Mouse (Mus musculus): Measurements from ENCODE around the gene Ddx6. TPM values are rescaled to one million over a fixed set of nuclear protein-coding genes. Genes with fewer than 3 reads are reported as not detected.

Ddx6 gene
- polyA plus RNA-seq, 1 experiment from 2014 or later = 9.3 TPM

GRCm38 (mm10) chr9:44595537-44595930 is 9.2 kb upstream of the Ddx6 start:
- Histone ChIP-seq H3K4me1 (peaks cover 36% of the 10 kb centered on the region), H3K4me3 (no peak overlapping the region), H3K27me3 (replicated peaks) (peaks cover 26% of the 10 kb centered on the region), H3K36me3 (no peaks in the 10 kb centered on the region), H3K4me2 (no peak overlapping the region), H3K27ac (no peak overlapping the region), H3K9me3 (replicated peaks) (no peaks in the 10 kb centered on the region), H3K9ac (no peak overlapping the region)
- 57% methylated on average over 1 of the region's 1 CpGs for WGBS (ENCODE audit: insufficient replicate concordance)
- no peak for ATAC-seq

GRCm38 (mm10) chr9:44597742-44598141 is 7.0 kb upstream of the Ddx6 start:
- WGBS (ENCODE audit: insufficient replicate concordance) = 80% methylated on average over 2 of the region's 2 CpGs
- no peak overlapping the region for H3K27ac ChIP-seq
- no peak overlapping the region for H3K9ac ChIP-seq
- peaks cover 26% of the 10 kb centered on the region for H3K27me3 ChIP-seq (replicated peaks)
- peaks cover 33% of the 10 kb centered on the region for H3K4me1 ChIP-seq
- no peaks in the 10 kb centered on the region for H3K9me3 ChIP-seq (replicated peaks)
- H3K4me3 ChIP-seq = no peak overlapping the region
- no peak for ATAC-seq
- H3K36me3 ChIP-seq = no peaks in the 10 kb centered on the region
- H3K4me2 ChIP-seq = no peak overlapping the region

GRCm38 (mm10) chr9:44598899-44599495 is 5.7 kb upstream of the Ddx6 start:
- Histone ChIP-seq H3K36me3 (no peaks in the 10 kb centered on the region), H3K9me3 (replicated peaks) (no peaks in the 10 kb centered on the region), H3K27ac (no peak overlapping the region), H3K4me2 (peak overlapping the region; percentile 38), H3K9ac (0 out of 2 replicates have a peak overlapping the region, but pooled peaks have one; percentile 9), H3K4me3 (no peak overlapping the region), H3K27me3 (replicated peaks) (peaks cover 26% of the 10 kb centered on the region), H3K4me1 (peaks cover 36% of the 10 kb centered on the region)
- 15% methylated on average over 18 of the region's 18 CpGs for WGBS (ENCODE audit: insufficient replicate concordance)
- no peak for ATAC-seq

- no peak for ATAC-seq
- no peak overlapping the region for H3K27ac ChIP-seq
- H3K27me3 ChIP-seq (replicated peaks) = peaks cover 26% of the 10 kb centered on the region
- peaks cover 36% of the 10 kb centered on the region for H3K4me1 ChIP-seq
- H3K4me3 ChIP-seq = no peak overlapping the region
- H3K4me2 ChIP-seq = peak overlapping the region; percentile 38
- 43% methylated on average over 5 of the region's 6 CpGs for WGBS (ENCODE audit: insufficient replicate concordance)
- no peaks in the 10 kb centered on the region for H3K36me3 ChIP-seq
- no peak overlapping the region for H3K9ac ChIP-seq
- no peaks in the 10 kb centered on the region for H3K9me3 ChIP-seq (replicated peaks)
Observed at GRCm38 (mm10) chr9:44599616-44600015, 5.1 kb upstream of the Ddx6 start.

GRCm38 (mm10) chr9:44600801-44601200 is 3.9 kb upstream of the Ddx6 start:
- H3K4me2 ChIP-seq = no peak overlapping the region
- H3K4me1 ChIP-seq = peaks cover 36% of the 10 kb centered on the region
- no peak overlapping the region for H3K9ac ChIP-seq
- H3K36me3 ChIP-seq = no peaks in the 10 kb centered on the region
- no peak for ATAC-seq
- H3K4me3 ChIP-seq = no peak overlapping the region
- H3K9me3 ChIP-seq (replicated peaks) = no peaks in the 10 kb centered on the region
- peaks cover 26% of the 10 kb centered on the region for H3K27me3 ChIP-seq (replicated peaks)
- 85% methylated on average over 6 of the region's 6 CpGs for WGBS (ENCODE audit: insufficient replicate concordance)
- H3K27ac ChIP-seq = no peak overlapping the region

GRCm38 (mm10) chr9:44602766-44603165 is 1.9 kb upstream of the Ddx6 start:
- Histone ChIP-seq H3K9ac (peak overlapping the region; percentile 100), H3K36me3 (peaks cover 9% of the 10 kb centered on the region), H3K27ac (peak overlapping the region; percentile 96), H3K4me2 (peak overlapping the region; percentile 82), H3K27me3 (replicated peaks) (peaks cover 22% of the 10 kb centered on the region), H3K9me3 (replicated peaks) (no peaks in the 10 kb centered on the region), H3K4me3 (peak overlapping the region; percentile 94), H3K4me1 (peaks cover 51% of the 10 kb centered on the region)
- no peak for ATAC-seq
- 70% methylated on average over 6 of the region's 6 CpGs for WGBS (ENCODE audit: insufficient replicate concordance)

- Histone ChIP-seq H3K4me3 (peak overlapping the region; percentile 94), H3K4me1 (peaks cover 59% of the 10 kb centered on the region), H3K9ac (peak overlapping the region; percentile 100), H3K27me3 (replicated peaks) (peaks cover 12% of the 10 kb centered on the region), H3K4me2 (peak overlapping the region; percentile 82), H3K27ac (peak overlapping the region; percentile 96), H3K36me3 (peaks cover 18% of the 10 kb centered on the region), H3K9me3 (replicated peaks) (no peaks in the 10 kb centered on the region)
- under 1% methylated on average over 38 of the region's 38 CpGs for WGBS (ENCODE audit: insufficient replicate concordance)
- ATAC-seq = peak; percentile 67
Observed at GRCm38 (mm10) chr9:44603454-44604289, 1.0 kb upstream of the Ddx6 start.

GRCm38 (mm10) chr9:44604290-44604778 is 358 bp upstream of the Ddx6 start:
- Histone ChIP-seq H3K27ac (peak overlapping the region; percentile 96), H3K27me3 (replicated peaks) (peaks cover 6% of the 10 kb centered on the region; the same call in 1 of the 2 replicates), H3K9ac (peak overlapping the region; percentile 100), H3K4me2 (peak overlapping the region; percentile 82), H3K4me1 (peaks cover 53% of the 10 kb centered on the region), H3K9me3 (replicated peaks) (no peaks in the 10 kb centered on the region), H3K4me3 (peak overlapping the region; percentile 94), H3K36me3 (peaks cover 24% of the 10 kb centered on the region)
- ATAC-seq = peak; percentile 16
- WGBS (ENCODE audit: insufficient replicate concordance) = 2% methylated on average over 48 of the region's 65 CpGs

GRCm38 (mm10) chr9:44605616-44606165 is 999 bp downstream of the Ddx6 start:
- Histone ChIP-seq H3K9me3 (replicated peaks) (no peaks in the 10 kb centered on the region), H3K36me3 (peaks cover 37% of the 10 kb centered on the region), H3K9ac (peak overlapping the region; percentile 100), H3K27me3 (replicated peaks) (no peaks in the 10 kb centered on the region), H3K27ac (peak overlapping the region; percentile 96), H3K4me1 (peaks cover 44% of the 10 kb centered on the region), H3K4me2 (peak overlapping the region; percentile 72), H3K4me3 (peak overlapping the region; percentile 94)
- under 1% methylated on average over 13 of the region's 13 CpGs for WGBS (ENCODE audit: insufficient replicate concordance)
- ATAC-seq = no peak

GRCm38 (mm10) chr9:44606646-44607045 is 2.0 kb downstream of the Ddx6 start:
- no peaks in the 10 kb centered on the region for H3K27me3 ChIP-seq (replicated peaks)
- H3K9me3 ChIP-seq (replicated peaks) = no peaks in the 10 kb centered on the region
- 66% methylated on average over 4 of the region's 4 CpGs for WGBS (ENCODE audit: insufficient replicate concordance)
- no peak for ATAC-seq
- peak overlapping the region; percentile 94; the same call in 1 of the 2 replicates for H3K4me3 ChIP-seq
- peaks cover 47% of the 10 kb centered on the region for H3K36me3 ChIP-seq
- H3K4me2 ChIP-seq = peak overlapping the region; percentile 72
- no peak overlapping the region for H3K27ac ChIP-seq
- H3K9ac ChIP-seq = peak overlapping the region; percentile 100; the same call in 1 of the 2 replicates
- peaks cover 44% of the 10 kb centered on the region for H3K4me1 ChIP-seq

- Histone ChIP-seq H3K27me3 (replicated peaks) (no peaks in the 10 kb centered on the region), H3K4me1 (peaks cover 41% of the 10 kb centered on the region), H3K4me2 (peak overlapping the region; percentile 39), H3K4me3 (peak overlapping the region; percentile 12; the same call in 1 of the 2 replicates), H3K27ac (no peak overlapping the region), H3K36me3 (peaks cover 53% of the 10 kb centered on the region), H3K9ac (0 out of 2 replicates have a peak overlapping the region, but pooled peaks have one; percentile 4), H3K9me3 (replicated peaks) (no peaks in the 10 kb centered on the region)
- WGBS (ENCODE audit: insufficient replicate concordance) = 63% methylated on average over 4 of the region's 4 CpGs
- ATAC-seq = no peak
Observed at GRCm38 (mm10) chr9:44607306-44607705, 2.6 kb downstream of the Ddx6 start.

GRCm38 (mm10) chr9:44610371-44610770 is 5.7 kb downstream of the Ddx6 start:
- peaks cover 31% of the 10 kb centered on the region for H3K4me1 ChIP-seq
- WGBS (ENCODE audit: insufficient replicate concordance) = 94% methylated on average over 25 of the region's 25 CpGs
- H3K36me3 ChIP-seq = peaks cover 84% of the 10 kb centered on the region
- no peak overlapping the region for H3K9ac ChIP-seq
- H3K27me3 ChIP-seq (replicated peaks) = no peaks in the 10 kb centered on the region
- no peak overlapping the region for H3K4me3 ChIP-seq
- no peak overlapping the region for H3K27ac ChIP-seq
- H3K9me3 ChIP-seq (replicated peaks) = no peaks in the 10 kb centered on the region
- no peak for ATAC-seq
- no peak overlapping the region for H3K4me2 ChIP-seq

All from liver, embryonic 12.5 days (tissue).